Mouse (Mus musculus) erythroblast, embryonic 14.5 days (primary cell): ENCODE data around the gene Lnx1. TPM values are rescaled to one million over a fixed set of nuclear protein-coding genes. Genes with fewer than 3 reads are reported as not detected.

Experiments used
- H3K27me3 ChIP-seq: 2 replicates; pipeline ENCODE4 v1.6.1; 2012; ENCODE audit warnings: inconsistent platforms; ENCODE audit not compliant: control insufficient read depth
- H3K36me3 ChIP-seq: 2 replicates; pipeline ENCODE4 v1.6.1; 2012; ENCODE audit warnings: mild to moderate bottlenecking, inconsistent platforms; ENCODE audit not compliant: control insufficient read depth
- H3K4me1 ChIP-seq: 2 replicates; pipeline ENCODE4 v1.6.1; 2012; ENCODE audit warnings: inconsistent platforms; ENCODE audit not compliant: control insufficient read depth
- H3K4me3 ChIP-seq: replicated peaks from 2 replicates; pipeline ENCODE3; 2012; ENCODE audit warnings: moderate library complexity, mild to moderate bottlenecking, inconsistent platforms
- H3K9me3 ChIP-seq: 2 replicates; pipeline ENCODE4 v1.6.1; 2012; ENCODE audit warnings: low read length, inconsistent platforms, mixed read lengths; ENCODE audit not compliant: control insufficient read depth
- GATA1 ChIP-seq: IDR thresholded peaks from 2 replicates; pipeline ENCODE4 v1.6.1; 2012; ENCODE audit warnings: low read length, inconsistent platforms, mixed read lengths
- TAL1 ChIP-seq: IDR thresholded peaks from 3 replicates; pipeline ENCODE4 v1.6.1; 2012; ENCODE audit warnings: low read length, inconsistent platforms, mixed read lengths
- polyA plus RNA-seq: library from polyadenylated mRNA; stranded (reverse); fragments of >175 nt; gene quantifications from 2 replicates; pipeline ENCODE4 v1.2.3, GENCODE M21; 2012

Gene Lnx1
- polyA plus RNA-seq, 1 experiment = not detected

DNA sequence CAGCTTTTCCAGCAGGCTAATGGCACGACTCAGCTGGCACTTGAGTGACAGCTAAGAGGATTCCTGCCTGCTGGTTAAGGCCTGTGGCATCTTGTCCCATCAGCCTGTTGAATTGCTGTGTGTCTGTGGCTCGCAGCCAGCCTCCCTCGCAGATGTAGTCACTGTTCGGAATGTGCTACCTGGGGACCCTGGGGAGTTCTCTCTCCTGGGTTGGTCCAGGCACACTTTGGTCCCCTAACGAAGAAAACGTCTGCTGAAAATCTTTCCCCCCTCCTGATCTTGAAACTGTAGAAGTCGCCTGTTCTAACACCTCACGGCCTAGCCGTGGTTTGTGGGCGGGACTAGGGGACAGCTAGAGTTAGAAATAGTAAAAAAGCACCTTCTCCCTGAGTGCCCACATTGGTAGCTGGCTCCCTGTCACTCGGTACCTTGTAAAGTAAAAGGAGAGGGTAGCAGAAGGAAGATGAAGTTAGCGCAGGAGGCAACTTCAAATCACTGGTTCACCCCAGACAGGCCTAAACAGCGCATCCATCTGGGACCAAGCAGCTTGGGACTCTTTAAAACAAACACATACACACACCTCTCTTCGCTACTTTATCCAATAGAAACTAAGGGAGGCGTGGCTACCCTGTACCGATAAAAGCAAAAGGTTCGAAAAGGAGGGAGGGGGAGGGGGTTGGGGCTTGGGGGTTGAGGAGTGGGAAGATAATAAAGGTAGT, 1.2 kb upstream of the Lnx1 start:
- Histone ChIP-seq H3K36me3 (no peaks in the 10 kb centered on the region), H3K4me1 (peaks cover 9% of the 10 kb centered on the region), H3K4me3 (peak overlapping the region; percentile 48), H3K27me3 (no peaks in the 10 kb centered on the region; the same call in 1 of the 2 replicates), H3K9me3 (no peaks in the 10 kb centered on the region)
- TF ChIP-seq TAL1 = no peak
- TF ChIP-seq GATA1 = no peak

DNA sequence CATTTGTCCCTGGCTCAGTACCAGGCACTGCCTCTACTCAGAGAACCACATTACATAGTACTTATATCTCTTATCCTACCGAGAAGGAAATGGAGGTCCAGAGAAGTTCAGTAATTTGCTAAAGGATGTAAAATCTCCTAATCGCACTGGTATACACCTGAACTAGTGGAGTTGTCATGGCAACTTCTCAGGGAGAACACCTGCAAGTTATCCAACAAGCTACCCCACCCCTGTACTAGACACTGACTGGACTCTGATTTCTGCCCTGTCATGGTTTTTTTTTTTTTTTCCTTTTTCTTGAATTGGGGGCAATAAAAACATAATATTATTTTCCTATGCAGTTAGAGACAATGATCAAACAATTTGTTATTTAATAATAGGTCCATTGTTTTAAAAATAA, 1.8 kb downstream of the Lnx1 start:
- TF ChIP-seq TAL1 = no peak
- TF ChIP-seq GATA1 = no peak
- Histone ChIP-seq H3K4me1 (peaks cover 9% of the 10 kb centered on the region), H3K4me3 (no peak overlapping the region)

DNA sequence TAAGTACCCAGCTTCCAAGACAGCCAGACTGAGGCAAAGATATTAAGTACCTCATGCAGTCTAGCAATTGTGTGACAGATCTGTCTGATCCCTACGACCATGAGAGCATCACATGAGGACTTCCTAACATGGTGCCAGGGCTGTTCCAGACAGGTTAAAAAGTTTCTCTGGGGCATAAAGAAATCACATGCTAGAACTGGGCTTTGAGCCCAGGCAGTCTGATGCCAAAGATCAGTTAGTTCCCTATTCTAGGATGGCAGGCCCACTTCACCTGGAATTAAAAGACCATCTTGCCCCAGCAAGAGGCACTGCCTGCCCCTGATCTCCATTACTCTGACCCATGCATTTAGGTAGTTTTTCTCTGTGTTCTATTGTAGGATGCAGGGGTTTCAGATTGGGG, 3.0 kb downstream of the Lnx1 start:
- no peak for TF ChIP-seq GATA1
- TF ChIP-seq TAL1 = no peak

More for the DNA sequence above, 1.8 kb downstream of the Lnx1 start:
- Histone ChIP-seq H3K36me3 (no peaks in the 10 kb centered on the region), H3K27me3 (no peaks in the 10 kb centered on the region), H3K9me3 (no peaks in the 10 kb centered on the region)

DNA sequence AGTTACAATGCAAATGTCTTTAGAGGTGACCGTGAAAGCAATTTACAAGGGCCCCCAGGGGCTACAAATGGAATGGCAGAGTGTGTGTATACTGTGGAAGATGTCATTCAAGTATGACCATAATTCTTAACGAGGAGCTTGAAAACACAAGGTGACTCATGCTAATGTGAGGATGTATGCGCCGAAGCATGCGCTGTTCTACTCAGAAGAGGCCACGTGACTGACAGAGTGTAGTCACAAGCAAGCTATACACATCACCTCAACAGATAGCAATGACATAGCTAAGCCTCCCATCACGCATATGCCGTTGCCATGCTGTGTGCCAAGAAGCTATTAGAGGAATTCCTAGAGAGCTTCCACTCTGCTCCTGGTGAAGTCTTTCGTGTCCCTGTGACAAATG, 5.2 kb downstream of the Lnx1 start:
- Histone ChIP-seq H3K4me1 (no peaks in the 10 kb centered on the region), H3K9me3 (no peaks in the 10 kb centered on the region), H3K27me3 (no peaks in the 10 kb centered on the region), H3K36me3 (no peaks in the 10 kb centered on the region), H3K4me3 (no peak overlapping the region)
- TF ChIP-seq GATA1 (no peak), TAL1 (no peak)

More for the DNA sequence above, 3.0 kb downstream of the Lnx1 start:
- Histone ChIP-seq H3K27me3 (no peaks in the 10 kb centered on the region), H3K36me3 (no peaks in the 10 kb centered on the region), H3K9me3 (no peaks in the 10 kb centered on the region), H3K4me1 (peaks cover 9% of the 10 kb centered on the region), H3K4me3 (no peak overlapping the region)

DNA sequence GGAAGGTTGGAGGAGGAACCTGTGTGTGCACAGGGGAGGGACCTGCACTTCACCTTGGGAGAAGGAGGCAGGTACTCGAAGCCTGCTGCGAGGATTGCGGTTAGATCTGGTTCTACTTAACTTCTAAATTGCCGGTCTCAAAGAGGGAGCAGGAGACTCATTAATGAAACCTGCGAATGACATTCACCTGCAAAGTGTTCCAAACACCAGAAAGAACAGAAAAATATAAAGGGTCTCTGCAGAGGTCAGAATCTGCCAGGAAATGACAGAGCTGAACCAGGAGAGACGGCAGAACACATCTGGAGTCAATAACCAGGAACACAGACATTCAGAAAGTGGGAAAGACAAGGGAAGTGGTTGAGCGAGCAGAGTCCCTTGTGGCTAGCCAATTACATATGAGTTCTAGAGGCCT, 8.3 kb downstream of the Lnx1 start:
- Histone ChIP-seq H3K4me1 (no peaks in the 10 kb centered on the region), H3K36me3 (no peaks in the 10 kb centered on the region), H3K4me3 (no peak overlapping the region), H3K27me3 (no peaks in the 10 kb centered on the region), H3K9me3 (no peaks in the 10 kb centered on the region)
- TF ChIP-seq TAL1 = no peak

DNA sequence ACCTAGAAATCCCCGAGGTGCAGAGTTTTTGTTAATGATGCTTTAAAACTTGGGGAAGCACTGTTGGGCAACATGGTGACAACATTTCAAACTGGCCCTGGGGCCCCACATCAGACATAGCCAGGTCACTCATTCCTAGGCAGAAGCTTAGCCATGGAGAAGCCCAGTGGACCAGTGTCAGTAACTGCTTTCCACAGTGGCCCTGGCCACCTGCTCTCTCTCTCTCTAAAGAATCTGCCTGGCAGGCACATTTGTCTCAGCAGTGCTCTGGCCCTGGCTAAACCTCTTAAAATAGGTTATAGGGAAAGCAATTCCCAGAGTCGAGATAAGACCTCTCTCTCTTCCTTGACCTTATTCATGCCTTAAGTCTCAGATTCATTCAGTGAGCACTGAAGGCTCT, 8.9 kb downstream of the Lnx1 start:
- H3K9me3 ChIP-seq = no peaks in the 10 kb centered on the region
- H3K36me3 ChIP-seq = no peaks in the 10 kb centered on the region
- TF ChIP-seq TAL1 = no peak
- TF ChIP-seq GATA1 = no peak
- no peaks in the 10 kb centered on the region for H3K4me1 ChIP-seq
- no peaks in the 10 kb centered on the region for H3K27me3 ChIP-seq
- no peak overlapping the region for H3K4me3 ChIP-seq

DNA sequence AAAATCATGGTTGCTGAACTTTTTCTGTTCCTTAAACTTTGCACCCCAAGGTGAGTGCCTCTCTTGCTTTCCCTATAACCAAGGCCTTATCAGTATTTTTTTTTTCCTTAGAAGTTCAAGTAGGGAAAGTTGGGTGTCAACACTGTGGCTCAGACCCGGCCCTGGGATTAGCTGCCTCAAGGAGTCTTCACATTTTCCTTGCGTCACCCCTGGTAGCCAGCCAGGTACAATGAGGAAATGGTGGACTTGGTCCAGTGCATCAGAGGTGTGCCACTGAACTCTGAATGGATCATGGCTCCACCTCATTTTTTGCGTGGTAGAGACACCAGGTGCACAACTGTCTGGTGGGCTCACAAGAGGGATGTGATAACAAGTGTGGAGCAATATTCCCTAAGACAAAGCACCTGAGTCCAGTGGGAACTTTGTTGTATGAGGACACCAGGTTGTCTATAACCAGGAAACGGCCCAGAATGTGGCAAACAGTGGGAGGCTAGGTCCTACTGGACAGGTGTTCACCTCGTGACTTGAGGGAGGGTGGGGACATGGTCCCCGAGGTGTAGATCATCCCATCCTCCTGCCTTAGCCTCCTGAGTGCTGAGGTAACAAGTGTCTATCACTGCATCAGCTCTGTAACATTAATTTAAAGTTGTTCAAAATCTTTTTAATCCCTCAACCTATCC, 10.2 kb downstream of the Lnx1 start:
- Histone ChIP-seq H3K9me3 (no peaks in the 10 kb centered on the region), H3K27me3 (no peaks in the 10 kb centered on the region), H3K4me1 (no peaks in the 10 kb centered on the region), H3K36me3 (no peaks in the 10 kb centered on the region), H3K4me3 (no peak overlapping the region)
- TF ChIP-seq GATA1 = no peak
- TF ChIP-seq TAL1 = no peak

DNA sequence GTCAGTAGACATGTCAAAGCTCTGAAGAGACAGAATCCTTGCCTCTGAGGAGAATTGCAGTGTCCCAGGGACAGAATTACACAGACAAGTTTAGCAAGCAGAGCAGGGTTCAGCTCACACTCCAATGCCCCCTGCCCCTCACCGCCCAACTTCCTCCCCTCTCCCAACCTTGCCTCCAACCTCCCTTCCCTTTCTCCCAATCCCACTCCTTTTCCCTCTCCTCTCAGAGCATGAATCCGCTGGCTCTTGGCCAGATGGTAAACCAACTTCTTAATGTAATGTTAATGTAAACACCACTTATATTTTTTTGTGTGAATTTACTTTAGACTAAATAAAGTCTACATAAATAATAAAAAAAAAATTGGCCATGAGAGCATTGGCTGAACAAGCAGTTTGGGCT, 13.9 kb downstream of the Lnx1 start:
- Histone ChIP-seq H3K36me3 (no peaks in the 10 kb centered on the region), H3K9me3 (no peaks in the 10 kb centered on the region), H3K4me3 (no peak overlapping the region), H3K4me1 (no peaks in the 10 kb centered on the region), H3K27me3 (no peaks in the 10 kb centered on the region)
- no peak for TF ChIP-seq GATA1
- no peak for TF ChIP-seq TAL1

DNA sequence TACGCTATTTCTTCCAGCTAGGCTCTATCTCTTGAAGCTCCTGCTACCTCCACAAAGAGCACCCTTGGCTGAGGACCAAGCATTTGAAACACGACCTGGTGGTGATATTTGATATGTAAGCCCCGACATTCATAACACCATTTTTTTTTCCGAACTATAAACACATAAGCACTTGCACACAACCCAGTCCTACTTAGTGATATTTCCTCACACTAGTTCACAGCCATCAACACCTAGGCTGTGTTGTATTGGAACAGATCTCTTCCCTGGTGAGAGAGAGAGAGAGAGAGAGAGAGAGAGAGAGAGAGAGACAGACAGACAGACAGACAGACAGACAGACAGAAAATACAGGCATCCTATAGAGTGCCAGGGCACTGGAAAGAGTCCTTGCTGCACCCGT, 17.8 kb downstream of the Lnx1 start:
- TF ChIP-seq GATA1 = no peak
- TF ChIP-seq TAL1 = no peak
- H3K9me3 ChIP-seq = no peaks in the 10 kb centered on the region
- H3K27me3 ChIP-seq = no peaks in the 10 kb centered on the region
- H3K4me1 ChIP-seq = no peaks in the 10 kb centered on the region
- H3K4me3 ChIP-seq = no peak overlapping the region
- no peaks in the 10 kb centered on the region for H3K36me3 ChIP-seq

DNA sequence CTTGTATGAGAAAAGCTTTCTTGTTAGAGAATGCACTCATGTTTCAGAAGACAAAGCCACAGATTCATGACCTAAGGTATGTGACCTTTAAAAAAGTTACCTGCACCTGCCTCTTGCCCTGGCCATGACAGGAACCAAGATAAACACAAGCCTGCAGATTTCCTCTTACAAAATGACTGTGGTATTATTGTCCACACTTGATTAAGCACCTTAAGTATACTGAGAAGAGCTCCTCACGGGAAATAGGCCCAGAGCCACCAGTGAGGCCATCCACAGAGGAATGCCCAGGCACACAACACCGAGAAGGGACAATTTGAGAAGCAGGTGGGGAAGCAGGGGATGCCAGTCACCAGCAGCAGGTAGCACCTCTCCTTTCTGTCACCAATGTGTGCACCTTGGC, 18.9 kb downstream of the Lnx1 start:
- no peaks in the 10 kb centered on the region for H3K9me3 ChIP-seq
- H3K36me3 ChIP-seq = no peaks in the 10 kb centered on the region
- H3K27me3 ChIP-seq = no peaks in the 10 kb centered on the region
- H3K4me3 ChIP-seq = no peak overlapping the region
- H3K4me1 ChIP-seq = no peaks in the 10 kb centered on the region
- TF ChIP-seq TAL1 = no peak
- TF ChIP-seq GATA1 = no peak
